ENCODE assay signal across 10 mouse cellular contexts in genomic region chr11:97523827-97524261, GRCm38 (mm10). TPM values are rescaled to one million over a fixed set of nuclear protein-coding genes. Genes with fewer than 3 reads are reported as not detected.
DNase-seq lines count a peak whose midpoint lies in the region; ATAC-seq and TF ChIP-seq lines count a peak whose summit lies in the region.
"Had no signal": no experiment of that assay in that cellular context is flagged by ENCODE, and none has a peak within 500 bp of the region (broad histone marks: within the 10 kb centered on the region; RNA-seq: fewer than 3 reads in every experiment).

No protein-coding gene starts in this region.

- H3K36me3 ChIP-seq in hindbrain, embryonic 10.5 days: peaks cover 42% of the 10 kb centered on the region
- no peaks in the 10 kb centered on the region for H3K36me3 ChIP-seq in lung, embryonic 14.5 days (ENCODE audit: insufficient read depth)

- H3K27ac ChIP-seq in hindbrain, embryonic 10.5 days: peak overlapping the region; percentile 82
- H3K27ac ChIP-seq in lung, embryonic 14.5 days (ENCODE audit: low read depth): peak overlapping the region; percentile 12; the same call in 1 of the 2 replicates

- H3K9me3 ChIP-seq in hindbrain, embryonic 10.5 days: no peaks in the 10 kb centered on the region
- H3K9me3 ChIP-seq in lung, embryonic 14.5 days (ENCODE audit: low read depth, low read length): no peaks in the 10 kb centered on the region
- H3K9me3 ChIP-seq: megakaryocyte, embryonic 14.5 days had no signal

- peak; percentile 27; the same call in 1 of the 2 replicates for ATAC-seq in cerebellum, adult (ENCODE audit: insufficient number of reproducible peaks, low FRiP score, low TSS enrichment)
- ATAC-seq in lung, embryonic 14.5 days (ENCODE audit: insufficient read depth): peak; percentile 39; the same call in 1 of the 2 replicates
- ATAC-seq: Patski had no signal

- TF ChIP-seq CTCF in lung, embryonic 14.5 days (IDR thresholded peaks at IDR 0.05; ENCODE audit: low read depth): no peak

- H3K4me3 ChIP-seq in hindbrain, embryonic 10.5 days: peak overlapping the region; percentile 12
- H3K4me3 ChIP-seq in lung, embryonic 14.5 days (ENCODE audit: low read depth, low read length): no peak overlapping the region
- H3K4me3 ChIP-seq: megakaryocyte, embryonic 14.5 days had no signal

- 14% methylated on average over 1 of the region's 1 CpGs for WGBS in hindbrain, embryonic 10.5 days
- WGBS in lung, embryonic 14.5 days: 8% methylated on average over 1 of the region's 1 CpGs

- peak; percentile 47 for DNase-seq in Muller cell, postnatal 12 days (ENCODE audit: inconsistent ontology term)
- peak; percentile 66 for DNase-seq in hindbrain, embryonic 10.5 days (ENCODE audit: low spot score)
- DNase-seq in lung, embryonic 14.5 days: peak; percentile 39
- DNase-seq in retina, embryonic 14.5 days (ENCODE audit: low spot score): peak; percentile 72
- DNase-seq in spleen, postnatal 4 days (ENCODE audit: low spot score in 2 of 2): no peak
- no peak for DNase-seq in gastrocnemius, postnatal 4 days (ENCODE audit: low spot score in 2 of 2)
- no peak for DNase-seq in gastrocnemius, adult 18-20 months (ENCODE audit: low spot score)

- no peak overlapping the region for H3K4me2 ChIP-seq in lung, embryonic 14.5 days

- no peak overlapping the region for H3K9ac ChIP-seq in lung, embryonic 14.5 days

- peaks cover 50% of the 10 kb centered on the region for H3K4me1 ChIP-seq in hindbrain, embryonic 10.5 days (replicated peaks)
- peaks cover 6% of the 10 kb centered on the region for H3K4me1 ChIP-seq in lung, embryonic 14.5 days (ENCODE audit: insufficient read depth)

- H3K27me3 ChIP-seq in hindbrain, embryonic 10.5 days (ENCODE audit: insufficient read depth, poor library complexity, severe bottlenecking): peaks cover 13% of the 10 kb centered on the region; the same call in 1 of the 2 replicates
- no peaks in the 10 kb centered on the region for H3K27me3 ChIP-seq in lung, embryonic 14.5 days (ENCODE audit: insufficient read depth, low read length)

RNA-seq across cellular contexts. Expression of gene 4933428G20Rik, which starts 23.7 kb away (rescaled TPM):
- 0.59 and 0.66 TPM in 2 replicates for polyA plus RNA-seq in hindbrain, embryonic 10.5 days (2016; fragmentation: Nextera tagmentation; extraction: Ambion mirVana)
- polyA plus RNA-seq in lung, embryonic 14.5 days (2014; fragmentation: Nextera tagmentation; extraction: Ambion mirVana): 0.13 and 0.23 TPM in 2 replicates
- total RNA-seq in gastrocnemius, postnatal 4 days (2021): not detected
- not detected for total RNA-seq in gastrocnemius, adult 18-20 months (2021)

RNA-seq across cellular contexts. Expression of gene Srcin1, which starts 52.1 kb away (rescaled TPM):
- 0.76 and 1.8 TPM in 2 replicates for polyA plus RNA-seq in hindbrain, embryonic 10.5 days (2016; fragmentation: Nextera tagmentation; extraction: Ambion mirVana)
- polyA plus RNA-seq in lung, embryonic 14.5 days (2014; fragmentation: Nextera tagmentation; extraction: Ambion mirVana): 0.68 and 0.70 TPM in 2 replicates
- 1 to 10 TPM; 1.3 to 1.7 TPM for total RNA-seq in gastrocnemius, postnatal 4 days (2021)
- total RNA-seq in gastrocnemius, adult 18-20 months (2021): 1 to 10 TPM; 1.3 to 1.9 TPM

Comparison
In these comparisons a context has a peak if more than half of its experiments do, and no peak if none do; other contexts are left out.
1. DNase-seq: peak in Muller cell, postnatal 12 days (single experiment), hindbrain, embryonic 10.5 days (single experiment), lung, embryonic 14.5 days (single experiment) and retina, embryonic 14.5 days (single experiment); none in spleen, postnatal 4 days (0 of 2), gastrocnemius, postnatal 4 days (0 of 2) and gastrocnemius, adult 18-20 months (single experiment).